Mouse (Mus musculus): Measurements from ENCODE around the gene Tle3. TPM values are rescaled to one million over a fixed set of nuclear protein-coding genes. Genes with fewer than 3 reads are reported as not detected.
A peak's percentile ranks its signal among the peaks of the same experiment; 100 is the strongest.

The Tle3 gene
- total RNA-seq, 4 experiments from 2014 or later, result 47.8 to 62.3 (median 56.9) TPM

DNA sequence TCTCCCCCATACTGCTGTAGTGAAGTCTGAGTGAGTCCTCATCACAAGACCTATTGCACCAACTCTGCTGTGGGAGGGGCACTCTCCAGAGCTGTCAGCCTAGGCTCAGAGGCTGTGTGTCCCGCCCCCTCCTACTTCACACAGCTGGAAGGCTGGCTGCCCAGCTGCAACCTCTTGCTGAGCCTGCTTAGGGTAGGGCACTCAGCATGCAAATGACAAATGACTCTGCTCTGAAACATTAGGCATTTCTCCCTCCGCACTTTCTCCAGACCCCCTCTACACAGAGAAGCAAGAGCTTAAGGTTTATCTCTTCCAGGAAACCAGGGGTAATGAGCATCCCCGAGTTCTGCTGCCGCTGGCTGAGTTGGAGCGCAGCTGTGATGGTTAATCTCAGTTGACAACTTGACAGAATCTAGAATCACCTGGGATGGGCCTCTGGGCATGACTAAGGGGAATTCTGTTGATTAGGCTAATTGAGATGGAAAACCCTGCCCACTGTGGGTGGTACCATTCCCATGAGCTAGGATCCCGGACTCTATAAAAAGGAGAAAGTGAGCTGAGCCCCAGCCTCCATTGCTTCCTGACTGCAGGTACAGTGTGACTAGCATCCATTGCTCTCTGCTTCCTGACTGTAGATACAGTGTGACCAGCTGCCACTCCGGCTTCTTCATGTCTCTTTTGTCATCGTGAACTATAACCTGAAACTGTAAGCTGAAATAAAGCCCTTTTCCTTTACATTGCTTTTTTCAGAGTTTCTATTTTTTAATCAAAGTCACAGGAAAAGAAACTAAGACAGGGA is 63.2 kb downstream of the Tle3 start:
- peak in 1 of 2 experiments; percentile 26 for DNase-seq (ENCODE audit: low spot score in 2 of 2)

DNA sequence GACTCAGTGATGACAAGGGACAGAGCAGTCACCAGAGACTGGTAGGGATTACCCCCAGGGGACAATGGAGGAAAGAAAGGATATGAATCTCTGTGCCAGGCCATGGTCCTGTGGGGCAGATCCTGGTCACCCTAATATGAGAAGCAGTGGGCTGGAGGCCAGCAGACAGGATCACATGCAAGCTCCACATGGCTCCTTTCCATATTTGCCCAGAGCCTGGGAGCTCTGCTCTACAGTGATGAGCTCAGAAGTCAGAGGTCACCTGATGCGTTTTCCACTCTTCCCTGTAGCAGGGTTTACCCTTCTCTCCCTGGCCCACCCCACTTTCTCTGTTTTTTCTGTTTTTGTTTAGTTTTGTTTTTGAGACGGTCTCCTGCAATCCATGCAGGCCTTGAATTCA is 63.9 kb downstream of the Tle3 start:
- DNase-seq (ENCODE audit: low spot score in 2 of 2), result no peak

DNA sequence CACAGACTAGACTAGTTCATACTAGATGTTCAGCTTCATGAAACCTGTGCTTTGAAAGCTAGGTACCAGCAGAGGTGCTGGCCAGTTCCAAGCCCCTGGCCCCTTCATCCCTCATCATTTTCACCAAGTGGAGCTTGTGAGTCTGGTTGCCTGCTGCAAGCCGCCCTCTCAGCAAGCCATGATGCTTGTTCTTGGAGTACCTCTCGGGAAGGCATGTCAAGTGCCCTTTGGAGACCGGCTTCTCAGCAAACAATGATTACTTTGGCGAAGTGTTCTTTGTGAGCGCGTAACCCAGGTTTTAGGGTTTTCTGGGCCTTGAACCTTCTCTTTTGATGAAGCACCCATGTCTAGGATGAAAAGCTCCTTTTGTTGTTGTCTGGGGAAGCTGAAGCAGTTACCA is 64.6 kb downstream of the Tle3 start:
- no peak for DNase-seq (ENCODE audit: low spot score in 2 of 2)

DNA sequence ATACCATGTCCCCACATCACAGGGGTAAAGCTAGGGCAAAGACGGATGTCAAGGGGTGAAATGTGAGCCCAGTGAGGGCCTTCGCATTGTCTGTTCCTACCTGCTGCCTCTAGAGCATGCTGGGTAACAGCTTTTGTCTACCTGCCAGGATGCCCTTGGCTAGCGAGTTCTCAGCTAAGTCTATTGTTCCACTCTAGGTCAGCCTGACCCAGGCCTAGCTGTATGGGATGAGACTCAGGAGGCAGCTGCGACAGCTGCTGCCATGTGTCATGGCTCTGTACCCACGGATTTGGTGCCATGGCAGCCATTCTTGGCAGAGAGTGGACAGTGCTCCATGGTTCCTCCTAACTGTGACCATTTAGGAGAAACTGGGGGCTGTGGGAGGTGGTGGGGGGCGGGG is 66.9 kb downstream of the Tle3 start:
- DNase-seq (ENCODE audit: low spot score in 2 of 2), result no peak

DNA sequence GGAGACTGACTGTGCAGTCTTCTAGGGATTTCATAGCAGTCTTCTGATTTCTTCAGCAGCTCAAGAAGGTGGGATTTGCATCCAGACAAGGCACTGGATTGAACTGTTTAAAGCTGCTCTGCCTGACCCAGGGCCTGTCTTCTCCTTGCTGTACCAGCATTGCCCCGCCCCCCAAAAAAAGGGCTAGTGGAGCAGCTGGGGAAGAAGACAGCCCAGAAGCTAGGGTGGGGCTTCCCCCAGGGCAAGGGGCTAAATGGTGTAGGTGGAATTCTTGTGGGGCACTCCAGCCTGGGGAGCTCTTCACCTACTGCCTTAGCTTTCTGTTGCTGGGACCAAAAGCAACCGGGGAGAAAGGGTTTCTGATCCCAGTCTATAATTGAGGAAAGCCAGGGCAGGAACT is 67.8 kb downstream of the Tle3 start:
- no peak for DNase-seq (ENCODE audit: low spot score in 2 of 2)

DNA sequence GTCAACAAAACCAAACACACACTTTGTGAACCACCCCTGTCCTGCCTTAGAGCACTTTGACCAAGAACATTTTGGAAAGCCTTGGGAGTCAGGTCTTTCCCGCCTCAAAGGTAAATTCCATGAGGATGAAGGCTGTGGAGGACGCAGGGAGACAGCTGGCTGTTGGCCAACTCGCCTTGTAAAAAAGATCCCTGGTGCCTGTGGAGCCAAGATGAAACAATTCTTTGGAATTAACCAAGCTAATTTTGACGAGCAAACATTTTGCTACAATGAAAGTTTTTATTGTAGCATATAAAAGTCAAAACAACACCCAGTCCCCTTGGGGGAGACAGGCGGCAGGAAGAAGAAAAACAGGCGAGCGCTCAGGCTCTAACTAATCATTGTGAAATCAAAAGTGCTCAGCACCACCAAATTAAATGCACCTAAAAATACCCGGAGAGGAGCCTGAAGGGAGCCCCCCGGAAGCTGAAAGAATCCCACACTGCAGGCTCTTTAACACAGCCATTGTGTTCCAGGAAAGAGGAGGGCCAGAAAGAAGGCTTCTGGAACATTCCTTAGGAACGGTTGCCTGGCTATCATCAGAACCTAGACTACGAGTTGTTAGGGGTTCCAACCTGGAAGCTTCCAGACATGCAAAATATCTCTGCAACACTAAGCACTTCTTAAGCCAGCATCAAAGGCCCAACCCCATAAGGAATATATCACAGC is 69.2 kb downstream of the Tle3 start:
- DNase-seq (ENCODE audit: low spot score in 2 of 2), result no peak

DNA sequence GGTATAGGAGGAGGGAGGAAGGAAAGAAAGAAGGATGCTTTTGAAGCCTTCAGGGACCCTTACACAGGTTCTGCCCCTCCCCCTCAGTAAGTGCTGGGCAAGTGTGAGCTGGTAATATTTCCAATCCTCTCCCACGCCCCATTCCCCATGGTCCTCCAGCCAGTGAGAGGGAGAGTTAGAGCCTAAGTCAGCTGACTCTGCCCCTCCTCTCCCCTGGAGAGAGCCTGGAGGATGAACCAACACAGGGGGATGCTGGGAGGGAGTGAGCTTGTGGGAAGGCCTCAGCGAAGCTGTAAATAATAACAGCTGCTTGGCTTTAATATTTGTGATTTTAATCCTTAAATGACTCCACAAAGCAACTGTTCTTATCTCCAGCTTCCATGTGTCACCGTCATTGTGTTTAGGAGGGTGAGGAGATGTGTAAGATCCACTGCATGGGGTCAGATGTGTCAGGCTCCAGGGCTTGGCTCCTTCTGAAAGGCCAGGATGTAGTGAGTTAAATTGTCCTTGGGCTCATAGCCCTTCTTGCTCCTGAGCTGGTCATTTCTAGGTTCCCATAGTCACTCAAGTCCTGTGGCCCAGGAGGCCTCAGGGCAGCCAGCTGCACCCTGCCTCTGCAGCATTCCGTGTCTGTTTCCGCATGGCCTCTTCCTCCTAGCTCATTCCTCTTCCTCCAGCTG is 70.9 kb downstream of the Tle3 start:
- no peak for DNase-seq (ENCODE audit: low spot score in 2 of 2)

DNA sequence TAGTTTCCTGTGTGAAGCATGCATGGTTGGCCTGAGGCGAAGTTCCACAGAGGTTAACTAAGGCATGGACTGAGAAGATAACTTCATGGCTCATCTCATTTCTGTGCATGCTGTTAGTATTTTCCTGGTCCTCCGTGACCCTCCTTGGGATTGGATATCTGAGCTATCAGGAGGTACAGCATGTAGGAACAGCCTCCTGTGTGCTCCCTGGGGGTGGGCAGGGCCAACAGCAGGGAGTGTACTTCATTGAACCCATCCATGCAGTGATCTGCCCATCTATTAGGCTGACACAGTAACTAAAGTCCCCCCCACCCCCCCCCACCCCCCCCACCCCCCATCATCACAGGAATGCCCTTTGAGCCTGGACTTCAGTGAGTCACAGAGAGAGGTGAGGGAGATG is 73.0 kb downstream of the Tle3 start:
- no peak for DNase-seq (ENCODE audit: low spot score in 2 of 2)

DNA sequence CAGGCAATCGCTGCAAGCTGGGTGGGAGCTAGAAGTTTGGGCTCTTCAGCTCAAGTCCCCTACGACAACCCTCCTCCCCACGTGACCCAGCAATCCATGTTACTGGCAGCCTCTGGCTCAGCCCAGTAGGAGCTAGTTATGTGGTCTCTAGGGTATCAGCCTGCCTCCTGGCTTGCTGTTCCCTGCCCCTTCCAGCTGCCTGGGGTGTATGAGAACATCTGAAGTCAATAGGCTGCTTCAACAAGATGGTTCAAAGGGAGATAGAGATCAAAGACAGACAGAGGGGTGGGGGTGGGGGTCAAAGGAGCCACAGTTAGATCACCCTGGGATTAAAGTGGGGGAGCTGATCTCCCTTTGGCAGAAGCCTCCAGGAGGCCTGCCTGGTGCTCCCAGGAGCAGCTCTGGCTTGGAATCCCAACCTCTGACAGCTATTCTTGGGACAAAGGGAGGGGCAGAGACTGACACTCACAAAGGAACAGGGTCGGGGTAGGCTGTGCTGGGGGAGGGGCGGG is 73.6 kb downstream of the Tle3 start:
- DNase-seq (ENCODE audit: low spot score in 2 of 2), result no peak

DNA sequence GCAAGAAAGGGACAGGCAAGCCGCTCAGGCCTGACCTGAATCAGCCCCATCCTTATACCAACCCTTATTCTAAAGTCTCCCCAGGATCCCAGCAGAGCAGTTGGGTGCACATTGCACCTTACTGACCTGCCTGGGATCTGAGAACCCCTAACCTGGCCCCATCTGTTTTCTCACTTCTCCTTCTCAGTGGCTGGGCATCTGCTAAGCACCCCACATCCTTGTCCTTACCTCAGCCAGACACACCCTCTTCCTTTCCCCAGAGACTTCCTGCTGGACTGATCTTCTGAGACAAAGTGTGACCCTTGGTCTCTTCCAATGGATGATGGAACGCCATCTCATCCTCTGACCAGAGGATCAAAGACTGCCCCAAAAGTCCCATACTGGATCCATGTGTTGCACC is 74.8 kb downstream of the Tle3 start:
- no peak for DNase-seq (ENCODE audit: low spot score in 2 of 2)

DNA sequence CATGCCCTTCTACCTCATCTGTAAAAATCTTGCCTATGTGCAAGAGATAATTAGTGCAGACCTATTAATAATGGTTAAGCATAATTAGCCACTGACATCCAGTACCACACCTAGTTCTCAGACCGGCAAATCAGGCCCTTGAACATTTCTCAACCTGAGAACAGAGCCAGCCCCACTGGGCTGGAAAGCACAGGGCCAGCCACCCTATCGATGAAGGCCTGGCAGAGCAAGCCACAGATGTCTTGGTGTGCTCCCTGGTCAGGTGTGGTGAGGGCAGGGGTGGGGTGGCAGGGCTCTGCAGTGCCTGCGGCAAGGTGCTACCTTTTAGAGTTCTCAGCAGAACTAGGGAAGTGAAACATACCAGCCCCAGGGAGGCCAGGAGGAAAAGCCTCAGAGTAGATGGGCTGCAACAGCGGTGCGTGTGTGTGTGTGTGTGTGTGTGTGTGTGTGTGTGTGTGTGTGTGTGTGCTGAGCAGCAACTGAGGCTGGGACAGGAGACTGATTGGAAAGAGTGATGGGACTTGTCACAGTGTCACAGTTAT is 77.3 kb downstream of the Tle3 start:
- no peak for DNase-seq (ENCODE audit: low spot score in 2 of 2)

DNA sequence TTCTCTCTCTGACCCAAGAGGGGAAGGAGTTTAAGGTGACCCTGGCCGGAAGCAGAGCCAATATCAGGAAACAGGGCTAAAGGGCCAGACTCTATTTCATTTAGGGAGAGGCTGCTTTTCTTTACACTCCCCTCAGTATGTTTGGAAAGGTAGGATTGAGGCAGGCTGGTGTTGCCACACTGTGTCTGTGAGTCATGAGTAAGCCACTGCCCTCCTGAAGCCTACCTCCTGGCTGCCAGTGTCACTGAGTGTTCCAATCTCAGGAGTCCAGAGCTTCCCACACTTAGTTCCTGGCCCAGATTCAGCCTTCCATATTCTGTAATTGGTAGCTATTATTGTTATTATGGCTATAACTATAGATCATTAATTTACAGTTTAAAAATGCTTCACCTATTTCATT is 79.9 kb downstream of the Tle3 start:
- no peak for DNase-seq (ENCODE audit: low spot score in 2 of 2)

DNA sequence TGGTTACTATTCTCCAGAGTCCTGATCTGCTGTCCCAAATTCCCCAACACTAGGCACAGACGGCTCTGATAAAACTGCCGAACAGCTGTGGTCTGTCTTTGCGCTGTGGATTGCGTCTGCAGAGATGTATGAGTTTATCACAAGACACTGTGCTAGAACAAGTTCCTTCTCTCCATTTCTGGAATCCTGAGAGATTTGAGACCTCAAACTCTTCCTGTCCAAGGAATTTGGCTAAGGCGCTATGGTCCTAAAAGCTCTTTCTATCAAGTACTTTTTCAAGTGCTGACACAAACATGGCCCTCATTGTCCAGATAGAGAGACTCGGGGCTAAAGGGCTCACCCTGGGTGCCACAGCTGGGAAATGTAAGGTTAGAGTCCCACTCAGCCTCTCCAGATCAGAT is 83.7 kb downstream of the Tle3 start:
- no peak for DNase-seq (ENCODE audit: low spot score in 2 of 2)

DNA sequence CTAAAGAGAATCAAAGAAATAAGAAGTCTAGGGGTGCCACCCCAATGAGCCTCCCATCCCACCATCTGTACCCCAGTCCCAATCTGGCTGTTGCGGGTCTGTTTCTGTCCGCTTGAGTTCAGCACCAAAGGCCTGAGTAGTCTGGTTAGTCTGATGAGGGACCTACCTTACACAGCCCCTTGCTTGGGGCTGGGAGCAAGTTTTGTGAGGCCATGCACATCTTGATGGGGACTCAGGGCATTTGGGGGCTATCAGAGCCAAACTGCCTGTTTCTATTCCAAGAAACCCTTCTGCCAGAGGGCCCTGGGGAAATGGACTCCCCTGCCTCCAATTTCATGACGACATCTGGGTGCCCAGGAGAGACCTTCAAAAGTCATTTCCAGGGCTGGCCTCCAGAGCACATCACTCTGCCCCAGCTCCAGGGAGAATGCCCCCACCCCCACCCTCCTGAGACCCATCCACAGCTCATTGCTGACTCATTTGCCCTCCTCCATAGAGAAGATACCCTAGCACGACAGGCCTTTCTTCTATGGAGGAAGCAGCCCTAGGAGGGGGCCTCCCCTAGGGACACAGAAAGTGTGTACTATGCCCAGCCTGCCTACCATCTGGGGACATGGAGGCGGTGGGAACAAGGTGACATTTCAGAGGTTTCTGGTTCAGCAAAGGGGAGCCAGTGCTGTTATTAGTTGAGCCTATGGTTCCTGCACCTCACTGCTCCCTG is 84.4 kb downstream of the Tle3 start:
- no peak for DNase-seq (ENCODE audit: low spot score in 2 of 2)

DNA sequence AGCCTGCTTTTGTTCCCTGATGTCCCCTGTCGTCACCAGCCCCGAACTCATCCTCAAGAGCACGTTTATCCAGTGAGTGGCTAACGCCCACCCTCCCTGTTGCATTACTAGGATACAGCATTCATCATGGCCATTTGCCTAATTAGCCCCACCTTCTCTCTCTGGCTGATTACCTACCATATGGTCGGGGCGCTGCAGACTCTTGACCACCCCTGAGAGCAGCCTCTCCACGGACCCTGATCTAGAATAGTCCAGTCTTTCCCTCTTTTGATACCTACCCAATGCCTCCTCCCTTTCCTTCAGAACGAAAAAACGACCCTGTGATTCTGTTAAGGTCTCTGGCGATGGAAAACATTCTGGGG is 85.0 kb downstream of the Tle3 start:
- DNase-seq (ENCODE audit: low spot score in 2 of 2), result no peak

DNA sequence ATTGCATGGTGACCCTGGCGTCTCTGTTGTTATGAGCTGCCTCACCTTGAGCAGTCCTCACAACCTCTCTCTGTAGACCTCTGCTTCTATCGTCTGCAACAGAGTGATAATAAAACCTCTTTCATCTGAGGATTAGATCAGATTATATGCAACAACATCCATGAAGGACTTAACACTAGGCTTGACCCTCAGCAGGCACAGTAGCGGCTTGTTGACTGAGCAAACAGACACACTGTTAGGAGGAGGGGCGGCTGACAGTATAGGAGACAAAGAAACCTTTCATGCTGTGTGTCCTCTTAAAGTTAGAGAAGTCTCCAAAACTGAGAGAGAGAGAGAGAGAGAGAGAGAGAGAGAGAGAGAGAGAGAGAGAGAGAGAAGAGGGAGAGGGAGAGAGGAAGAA is 89.7 kb downstream of the Tle3 start:
- no peak for DNase-seq (ENCODE audit: low spot score in 2 of 2)

DNA sequence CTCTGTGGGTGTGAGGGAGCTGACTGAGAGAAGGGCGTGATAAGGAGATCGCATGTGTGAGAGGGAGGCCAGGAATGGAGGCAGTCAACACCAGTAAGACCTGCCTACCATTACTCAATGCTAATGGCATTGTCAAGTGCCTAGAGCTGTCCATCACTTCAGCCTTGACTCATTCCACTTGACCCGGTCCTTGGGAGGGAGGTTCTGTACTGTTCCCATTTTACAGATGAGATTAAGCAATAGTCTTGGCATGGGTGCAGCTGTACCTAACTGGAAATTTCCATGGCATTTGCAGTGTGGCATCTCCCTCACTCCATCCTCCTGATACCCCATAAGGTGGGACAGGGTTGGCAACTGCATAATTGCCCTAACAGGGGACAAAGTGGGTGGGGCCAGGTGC is 95.3 kb downstream of the Tle3 start:
- no peak for DNase-seq (ENCODE audit: low spot score in 2 of 2)
